Mouse (Mus musculus): ENCODE measurements around the gene Coq5. TPM values are rescaled to one million over a fixed set of nuclear protein-coding genes. Genes with fewer than 3 reads are reported as not detected.

The Coq5 gene
- polyA plus RNA-seq, 1 experiment, result 25.1 TPM

- H3K27me3 ChIP-seq (replicated peaks; ENCODE audit: control insufficient read depth, insufficient read depth, low read length), result no peaks in the 10 kb centered on the region
- DNase-seq, result no peak
- H3K4me3 ChIP-seq (ENCODE audit: insufficient read depth, low read depth, low read length), result no peak overlapping the region
- TF ChIP-seq CTCF (conservative IDR thresholded peaks at IDR 0.05; ENCODE audit: insufficient read depth, insufficient read length, low read depth, low read length), result no peak
- TF ChIP-seq POLR2A (IDR thresholded peaks at IDR 0.05; ENCODE audit: low read depth, low read length), result no peak
- H3K36me3 ChIP-seq (ENCODE audit: control insufficient read depth, insufficient read depth, low read length), result no peaks in the 10 kb centered on the region
- H3K4me1 ChIP-seq (ENCODE audit: control insufficient read depth, insufficient read depth, low read length), result no peaks in the 10 kb centered on the region
- 61% methylated on average over 10 of the region's 10 CpGs for WGBS
- H3K27ac ChIP-seq (ENCODE audit: insufficient read depth, low read depth, low read length), result no peak overlapping the region
Observed at GRCm38 (mm10) chr5:115312816-115313667, 33.6 kb downstream of the Coq5 start.

GRCm38 (mm10) chr5:115313668-115313943 lies 34.1 kb downstream of the Coq5 start:
- Histone ChIP-seq H3K4me3 (ENCODE audit: insufficient read depth, low read depth, low read length) (no peak overlapping the region), H3K27ac (ENCODE audit: insufficient read depth, low read depth, low read length) (no peak overlapping the region), H3K36me3 (ENCODE audit: control insufficient read depth, insufficient read depth, low read length) (no peaks in the 10 kb centered on the region), H3K27me3 (replicated peaks; ENCODE audit: control insufficient read depth, insufficient read depth, low read length) (no peaks in the 10 kb centered on the region), H3K4me1 (ENCODE audit: control insufficient read depth, insufficient read depth, low read length) (no peaks in the 10 kb centered on the region)
- TF ChIP-seq POLR2A (IDR thresholded peaks at IDR 0.05; ENCODE audit: low read depth, low read length) (no peak), CTCF (conservative IDR thresholded peaks at IDR 0.05; ENCODE audit: insufficient read depth, insufficient read length, low read depth, low read length) (no peak)
- no peak for DNase-seq
- WGBS, result 75% methylated on average over 5 of the region's 5 CpGs

GRCm38 (mm10) chr5:115316968-115317644 lies 37.6 kb downstream of the Coq5 start:
- no peak overlapping the region for H3K27ac ChIP-seq (ENCODE audit: insufficient read depth, low read depth, low read length)
- H3K4me3 ChIP-seq (ENCODE audit: insufficient read depth, low read depth, low read length), result no peak overlapping the region
- H3K27me3 ChIP-seq (replicated peaks; ENCODE audit: control insufficient read depth, insufficient read depth, low read length), result no peaks in the 10 kb centered on the region
- TF ChIP-seq CTCF (conservative IDR thresholded peaks at IDR 0.05; ENCODE audit: insufficient read depth, insufficient read length, low read depth, low read length) (no peak), POLR2A (IDR thresholded peaks at IDR 0.05; ENCODE audit: low read depth, low read length) (no peak)
- H3K4me1 ChIP-seq (ENCODE audit: control insufficient read depth, insufficient read depth, low read length), result 0 out of 2 replicates have a peak, but pooled peaks cover 2% of the 10 kb centered on the region
- no peaks in the 10 kb centered on the region for H3K36me3 ChIP-seq (ENCODE audit: control insufficient read depth, insufficient read depth, low read length)
- 42% methylated on average over 14 of the region's 14 CpGs for WGBS
- DNase-seq, result no peak

GRCm38 (mm10) chr5:115317645-115318328 lies 38.3 kb downstream of the Coq5 start:
- no peaks in the 10 kb centered on the region for H3K36me3 ChIP-seq (ENCODE audit: control insufficient read depth, insufficient read depth, low read length)
- H3K27ac ChIP-seq (ENCODE audit: insufficient read depth, low read depth, low read length), result no peak overlapping the region
- H3K27me3 ChIP-seq (replicated peaks; ENCODE audit: control insufficient read depth, insufficient read depth, low read length), result no peaks in the 10 kb centered on the region
- no peak overlapping the region for H3K4me3 ChIP-seq (ENCODE audit: insufficient read depth, low read depth, low read length)
- no peak for TF ChIP-seq POLR2A (IDR thresholded peaks at IDR 0.05; ENCODE audit: low read depth, low read length)
- no peak for TF ChIP-seq CTCF (conservative IDR thresholded peaks at IDR 0.05; ENCODE audit: insufficient read depth, insufficient read length, low read depth, low read length)
- no peak for DNase-seq
- 37% methylated on average over 10 of the region's 10 CpGs for WGBS
- 0 out of 2 replicates have a peak, but pooled peaks cover 2% of the 10 kb centered on the region for H3K4me1 ChIP-seq (ENCODE audit: control insufficient read depth, insufficient read depth, low read length)

- H3K27ac ChIP-seq (ENCODE audit: insufficient read depth, low read depth, low read length), result peak overlapping the region; percentile 36; the same call in 1 of the 2 replicates
- no peaks in the 10 kb centered on the region for H3K36me3 ChIP-seq (ENCODE audit: control insufficient read depth, insufficient read depth, low read length)
- peak overlapping the region; percentile 40; the same call in 1 of the 2 replicates for H3K4me3 ChIP-seq (ENCODE audit: insufficient read depth, low read depth, low read length)
- TF ChIP-seq CTCF (conservative IDR thresholded peaks at IDR 0.05; ENCODE audit: insufficient read depth, insufficient read length, low read depth, low read length) (peak; percentile 41; the same call in 1 of the 2 replicates), POLR2A (IDR thresholded peaks at IDR 0.05; ENCODE audit: low read depth, low read length) (no peak)
- 0 out of 2 replicates have a peak, but pooled peaks cover 2% of the 10 kb centered on the region for H3K4me1 ChIP-seq (ENCODE audit: control insufficient read depth, insufficient read depth, low read length)
- peak; percentile 72 for DNase-seq
- WGBS, result 2% methylated on average over 22 of the region's 22 CpGs
- H3K27me3 ChIP-seq (replicated peaks; ENCODE audit: control insufficient read depth, insufficient read depth, low read length), result no peaks in the 10 kb centered on the region
Observed at GRCm38 (mm10) chr5:115319004-115319940, 39.8 kb downstream of the Coq5 start.

GRCm38 (mm10) chr5:115326256-115326831 lies 46.9 kb downstream of the Coq5 start:
- Histone ChIP-seq H3K27ac (ENCODE audit: insufficient read depth, low read depth, low read length) (peak overlapping the region; percentile 88), H3K4me3 (ENCODE audit: insufficient read depth, low read depth, low read length) (peak overlapping the region; percentile 96), H3K36me3 (ENCODE audit: control insufficient read depth, insufficient read depth, low read length) (no peaks in the 10 kb centered on the region), H3K4me1 (ENCODE audit: control insufficient read depth, insufficient read depth, low read length) (peaks cover 9% of the 10 kb centered on the region; the same call in 1 of the 2 replicates), H3K27me3 (replicated peaks; ENCODE audit: control insufficient read depth, insufficient read depth, low read length) (no peaks in the 10 kb centered on the region)
- 22% methylated on average over 11 of the region's 11 CpGs for WGBS
- DNase-seq, result peak; percentile 10
- no peak for TF ChIP-seq CTCF (conservative IDR thresholded peaks at IDR 0.05; ENCODE audit: insufficient read depth, insufficient read length, low read depth, low read length)
- TF ChIP-seq POLR2A (IDR thresholded peaks at IDR 0.05; ENCODE audit: low read depth, low read length), result no peak

Measured in kidney, adult 2 months (tissue).